Mouse (Mus musculus): ENCODE measurements at regions not wholly inside any gene's neighbourhood (a gene's known extent, or its start where the extent isn't known, plus 50 kb on each side); places are given as distances from the start of the nearest gene placed in this dataset.

DNA sequence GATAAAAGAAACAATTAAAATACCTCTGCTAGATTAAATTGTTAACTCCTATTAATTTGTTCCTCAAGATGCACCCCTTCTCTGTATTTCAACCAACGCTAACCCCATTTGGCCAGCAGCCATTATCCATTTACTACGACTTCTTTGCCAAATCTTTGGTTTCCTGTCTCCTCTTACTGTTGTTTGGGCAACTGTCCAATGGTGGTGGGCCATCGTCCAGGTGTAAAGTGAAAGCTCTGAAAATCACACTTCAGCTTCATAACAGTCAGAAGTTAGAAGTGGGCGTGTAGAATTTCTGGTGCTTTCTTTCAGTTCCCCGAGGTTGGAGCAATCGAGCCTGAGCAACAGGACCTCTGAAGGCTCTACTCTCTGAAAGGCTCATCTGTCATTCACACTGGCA, 66.8 kb upstream of the Zbtb20 start:
- peak; percentile 33 for DNase-seq

DNA sequence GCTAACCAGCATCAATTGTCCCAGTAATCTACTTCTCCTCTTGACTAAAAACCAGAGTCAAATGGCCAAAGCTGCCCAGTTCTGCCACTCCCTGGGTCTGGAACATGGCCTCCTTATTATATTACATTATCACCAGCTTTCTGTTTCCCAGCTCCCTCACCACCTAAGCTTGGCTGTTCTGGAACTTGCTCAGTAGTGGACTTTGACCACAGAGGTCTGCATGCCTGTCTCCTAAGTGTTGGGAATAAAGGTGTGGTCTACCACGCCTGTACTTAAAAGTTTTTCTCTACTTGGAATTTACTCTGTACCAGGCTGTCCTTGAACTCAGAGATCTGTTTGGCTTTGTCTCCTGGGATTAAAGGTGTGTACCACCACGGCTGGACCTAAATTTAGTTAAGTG, 68.1 kb upstream of the Zbtb20 start:
- no peak for DNase-seq

DNA sequence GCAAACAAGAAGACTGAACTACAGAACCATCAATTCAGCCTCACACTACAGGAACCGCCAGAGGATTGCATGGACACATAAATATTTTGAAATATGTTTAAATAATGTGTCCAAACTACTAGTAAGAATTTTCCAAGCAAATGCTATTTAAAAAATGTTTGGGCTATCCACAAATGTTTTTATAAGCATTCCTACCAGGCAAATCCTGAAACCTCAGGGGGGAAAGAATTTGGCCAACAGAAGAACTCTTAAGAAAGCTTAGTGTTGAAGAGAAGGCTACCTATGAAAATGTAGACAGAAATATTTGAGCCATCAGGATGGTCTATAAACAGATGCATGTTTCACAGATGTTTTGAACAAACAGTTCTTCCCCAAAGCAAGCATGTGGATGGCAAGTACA, 72.1 kb upstream of the Zbtb20 start:
- no peak for DNase-seq

DNA sequence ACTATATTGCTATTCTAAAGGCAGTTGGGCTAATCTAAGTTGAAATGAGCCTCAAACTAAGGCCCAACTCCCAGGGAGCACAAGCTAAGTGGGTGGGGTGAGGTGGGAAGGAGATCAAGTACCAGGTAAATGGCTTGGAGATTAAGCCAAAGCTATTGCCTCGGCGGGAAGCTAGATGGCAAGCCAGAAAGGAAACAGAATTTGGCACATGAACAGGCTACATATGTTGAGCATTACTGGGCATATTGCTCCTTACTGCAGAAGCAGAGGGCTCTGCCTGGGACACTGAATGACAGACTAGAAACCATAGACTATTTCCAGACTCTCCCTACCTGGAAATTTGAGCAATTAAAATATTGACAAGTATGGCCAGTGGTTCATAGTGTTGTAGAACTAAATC, 83.1 kb upstream of the Zbtb20 start:
- DNase-seq = no peak

DNA sequence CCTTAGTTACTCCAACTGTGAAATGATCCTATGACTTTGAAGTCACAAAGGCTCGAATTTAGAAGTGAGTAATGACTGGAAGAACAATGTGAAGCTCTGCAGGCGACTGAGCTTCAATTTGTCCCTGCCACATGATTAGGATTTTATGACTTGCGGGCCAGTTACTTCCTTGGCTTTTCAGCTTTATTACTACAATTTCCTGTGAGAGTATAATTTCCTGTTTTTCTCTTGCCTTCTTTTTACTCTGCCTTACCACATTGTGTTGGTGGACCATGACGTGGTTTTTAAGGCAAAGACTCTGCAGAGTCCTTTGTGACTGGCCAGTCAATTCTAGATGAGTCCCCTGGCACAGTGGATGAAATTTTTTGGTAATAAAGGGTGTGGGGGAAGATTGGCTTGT, 91.0 kb upstream of the Zbtb20 start:
- DNase-seq = peak; percentile 30

DNA sequence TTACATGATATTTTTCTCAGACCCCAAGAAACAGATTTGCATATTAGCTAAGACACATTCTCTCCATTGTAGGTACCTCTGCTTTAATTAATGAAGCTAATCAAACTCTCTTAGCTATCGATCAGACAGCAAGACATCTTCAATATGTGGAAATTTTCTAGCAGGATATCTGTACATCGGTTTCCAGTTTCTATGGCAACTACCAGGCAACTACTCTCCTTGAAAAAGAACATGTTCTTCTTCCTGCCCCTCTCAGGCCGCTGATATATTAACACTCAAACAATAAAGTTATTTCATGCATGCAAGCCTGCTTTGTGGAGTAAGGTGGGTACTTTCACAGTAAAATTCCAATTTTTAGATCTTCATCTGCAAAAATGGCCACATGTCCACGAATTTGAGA, 91.7 kb upstream of the Zbtb20 start:
- no peak for DNase-seq

DNA sequence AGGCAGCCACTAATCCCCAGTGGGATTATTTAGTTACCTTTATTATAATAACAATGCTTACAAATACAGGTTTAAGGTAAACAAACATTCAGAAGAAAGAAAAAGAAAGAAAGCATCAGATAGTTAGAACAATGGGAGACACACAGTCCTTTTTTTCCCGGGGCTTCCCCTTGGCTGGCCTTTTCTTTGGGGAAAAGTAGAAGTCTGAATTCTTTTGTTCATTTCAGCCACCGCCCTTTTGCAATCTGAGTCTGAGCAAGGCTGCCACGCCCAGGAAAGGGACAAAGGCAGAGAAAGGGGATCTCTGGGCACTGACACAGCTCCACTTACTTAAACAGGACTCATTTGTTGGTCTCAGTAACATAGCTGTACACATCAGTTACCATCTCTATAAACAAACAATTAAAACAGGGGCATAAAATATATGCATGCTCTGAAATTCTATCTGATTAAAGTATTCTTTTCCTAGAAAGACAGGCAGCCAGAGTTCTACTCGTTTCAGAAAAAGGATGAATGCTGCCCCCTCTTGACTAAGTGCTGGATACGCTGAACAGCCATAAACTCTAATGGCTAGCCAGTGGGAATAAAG, 93.5 kb upstream of the Zbtb20 start:
- DNase-seq = peak; percentile 80

DNA sequence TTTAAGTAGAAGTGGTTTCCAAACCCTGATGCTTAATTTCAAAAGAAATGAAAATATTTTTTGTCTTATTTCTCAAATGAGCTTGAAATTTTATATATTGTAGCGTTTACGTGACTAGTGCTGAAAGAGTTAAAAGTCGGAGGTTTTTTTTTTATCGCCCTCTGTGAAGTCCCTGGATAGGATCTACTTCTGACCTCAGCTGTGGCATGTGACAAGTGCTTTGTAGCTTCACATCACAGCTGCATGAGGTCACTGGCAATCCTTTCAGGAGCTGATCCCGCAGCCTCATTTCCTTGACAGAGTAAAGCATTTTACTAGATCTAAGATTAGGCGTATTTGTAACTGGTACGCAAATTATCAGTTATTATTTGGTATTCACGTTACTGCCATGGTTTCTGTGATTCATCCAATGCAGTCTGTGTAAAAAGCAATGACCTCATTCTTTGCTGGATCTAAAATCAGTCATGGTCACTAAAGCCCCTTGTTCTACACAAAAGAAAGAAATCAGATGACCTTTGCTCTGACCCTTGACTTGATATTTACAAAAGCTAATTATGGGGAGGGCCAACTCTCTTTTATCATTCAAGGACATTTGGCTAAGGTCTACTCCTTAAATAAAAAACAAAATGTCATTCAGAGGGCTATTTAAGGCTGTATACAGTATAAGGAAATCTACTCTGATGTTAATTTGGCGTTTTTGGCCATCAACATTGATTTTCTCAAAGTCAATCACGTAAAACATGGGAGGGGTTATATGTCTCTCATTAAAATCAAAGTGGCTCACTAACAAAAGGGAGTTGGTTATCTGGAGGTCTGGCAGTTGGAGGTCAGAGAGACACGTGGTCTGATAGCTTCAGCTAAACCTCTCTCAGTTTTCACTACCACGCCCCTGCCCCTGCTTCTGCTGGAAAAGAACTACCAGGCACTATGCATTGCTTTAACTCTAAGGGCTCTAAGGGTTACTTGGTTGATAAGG, 94.3 kb upstream of the Zbtb20 start:
- DNase-seq = peak; percentile 31

DNA sequence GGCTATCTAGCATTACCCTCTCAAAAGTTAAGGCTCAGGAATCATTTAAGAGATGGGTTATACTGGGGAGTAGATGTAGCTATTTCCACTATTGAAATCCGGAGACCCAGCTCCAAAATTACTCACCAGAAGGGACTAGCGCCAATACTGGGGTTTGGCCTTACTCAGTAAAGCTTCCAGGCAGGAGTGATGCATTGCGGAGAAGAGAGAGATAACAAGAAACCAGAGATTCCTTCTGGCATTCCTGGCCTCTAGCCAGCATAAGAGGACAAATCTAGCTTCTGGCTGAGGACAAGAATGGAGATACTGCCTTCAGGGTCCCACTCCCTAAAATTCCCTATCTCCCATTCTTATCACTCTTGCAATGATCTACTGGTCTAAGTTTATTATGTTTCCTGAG, 95.7 kb upstream of the Zbtb20 start:
- DNase-seq = no peak

DNA sequence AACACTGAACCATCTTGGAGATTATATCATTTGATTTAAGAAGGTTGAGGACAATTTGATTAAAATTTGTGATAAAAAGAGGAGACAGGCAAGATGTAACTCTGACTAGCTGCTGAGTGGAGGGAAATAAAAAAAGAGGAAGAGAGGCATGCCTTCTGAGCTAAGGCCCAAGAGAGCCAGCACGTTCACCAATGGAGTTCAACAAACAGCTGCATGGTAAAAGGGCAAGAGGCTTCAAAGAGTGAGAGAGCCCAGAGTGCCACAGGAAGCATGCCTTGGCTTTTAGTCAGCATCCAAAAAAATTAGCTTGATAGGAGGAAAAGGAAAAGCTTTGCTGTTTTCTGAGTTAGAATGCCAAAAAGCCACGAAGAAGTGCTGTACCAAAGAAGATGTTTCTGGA, 103.0 kb upstream of the Zbtb20 start:
- no peak for DNase-seq

DNA sequence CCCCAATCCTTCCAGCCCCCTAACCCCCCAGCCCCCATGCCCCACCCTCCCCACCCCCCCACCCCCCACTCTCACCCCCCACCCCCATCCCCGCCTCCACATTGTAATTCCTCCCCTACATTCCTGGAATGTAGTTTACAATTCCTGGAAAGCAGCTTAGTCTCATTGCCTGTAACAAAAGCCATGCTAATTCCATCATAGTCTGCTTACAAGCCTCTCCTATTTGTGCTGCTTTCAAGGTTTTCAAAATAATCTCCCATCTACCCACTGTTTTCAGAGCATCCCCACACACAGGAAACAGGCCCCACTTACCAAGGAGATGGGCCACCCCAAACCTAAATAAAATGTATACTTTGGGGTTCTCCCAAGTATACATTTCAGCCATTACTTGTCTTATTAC, 105.5 kb upstream of the Zbtb20 start:
- no peak for DNase-seq

DNA sequence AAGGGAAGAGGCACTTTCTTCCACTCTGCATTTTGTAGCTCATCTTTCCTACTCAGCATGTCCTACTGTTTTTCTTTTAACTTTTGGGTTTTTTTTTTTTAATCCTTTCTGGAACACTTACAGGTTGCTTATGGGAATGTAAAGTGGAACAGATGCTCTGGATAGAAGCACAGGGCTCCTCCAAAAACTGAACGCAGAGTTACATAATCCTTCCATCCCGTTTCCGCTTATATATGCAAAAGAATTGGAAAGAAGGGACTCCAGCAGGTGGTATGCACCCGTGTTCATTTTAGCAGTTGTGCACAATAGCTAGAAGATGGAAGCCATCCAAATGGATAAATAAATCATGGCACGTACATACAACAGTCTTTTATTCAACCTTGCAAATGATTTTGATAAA, 127.0 kb upstream of the Zbtb20 start:
- no peak for DNase-seq

DNA sequence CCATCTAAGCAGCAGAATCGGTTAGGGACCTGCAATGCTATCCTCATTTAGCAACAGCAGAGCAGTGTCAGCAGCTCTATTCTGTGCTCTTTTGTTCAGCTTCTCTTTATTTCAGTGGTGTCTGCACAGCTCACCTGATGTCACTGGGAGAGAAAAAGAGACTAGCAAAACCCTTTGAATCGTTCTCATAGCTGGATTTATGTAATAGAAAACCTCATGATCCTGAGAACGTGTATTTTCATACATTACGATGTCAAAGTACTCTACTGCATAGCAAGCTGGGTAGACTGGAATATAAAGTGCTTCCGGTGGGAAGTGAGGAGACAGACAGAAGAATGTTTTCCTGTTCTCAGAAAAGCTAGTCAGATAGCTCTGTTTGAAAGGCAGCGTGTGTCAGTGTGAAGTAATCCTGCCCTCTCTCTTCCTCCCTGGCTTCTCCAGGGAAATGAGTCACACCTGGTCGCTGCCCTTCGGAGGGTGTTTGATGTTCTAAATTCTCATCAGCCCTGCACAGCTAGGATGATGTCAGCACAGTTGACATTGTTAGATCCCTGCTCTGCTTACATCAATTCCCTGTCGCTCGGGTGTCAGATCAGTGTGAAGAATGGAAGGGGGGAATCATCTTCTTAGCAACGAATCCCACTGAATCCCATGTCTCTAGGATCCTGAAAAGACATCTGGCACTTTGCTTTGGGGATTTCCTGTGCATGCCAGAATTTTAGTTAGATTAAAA, 129.6 kb upstream of the Zbtb20 start:
- peak; percentile 3 for DNase-seq

DNA sequence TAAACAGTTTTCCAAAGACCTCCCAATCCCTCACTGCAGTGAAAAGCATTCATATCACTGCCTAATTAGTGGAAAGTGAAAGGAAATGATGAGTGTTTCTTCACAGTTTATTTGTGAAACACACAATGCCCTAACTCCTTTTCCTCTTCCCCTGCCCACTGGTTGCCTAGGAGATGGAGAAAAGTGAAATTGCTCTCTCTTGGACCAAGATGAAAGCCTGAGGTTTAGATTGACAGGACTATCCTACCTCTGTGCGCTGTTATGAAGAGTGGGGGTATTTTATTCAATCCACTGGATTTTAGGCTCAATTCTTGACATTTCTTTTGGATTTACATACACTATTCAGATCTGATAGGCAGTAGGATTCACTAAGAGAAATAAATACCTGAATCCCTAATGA, 132.1 kb upstream of the Zbtb20 start:
- no peak for DNase-seq

DNA sequence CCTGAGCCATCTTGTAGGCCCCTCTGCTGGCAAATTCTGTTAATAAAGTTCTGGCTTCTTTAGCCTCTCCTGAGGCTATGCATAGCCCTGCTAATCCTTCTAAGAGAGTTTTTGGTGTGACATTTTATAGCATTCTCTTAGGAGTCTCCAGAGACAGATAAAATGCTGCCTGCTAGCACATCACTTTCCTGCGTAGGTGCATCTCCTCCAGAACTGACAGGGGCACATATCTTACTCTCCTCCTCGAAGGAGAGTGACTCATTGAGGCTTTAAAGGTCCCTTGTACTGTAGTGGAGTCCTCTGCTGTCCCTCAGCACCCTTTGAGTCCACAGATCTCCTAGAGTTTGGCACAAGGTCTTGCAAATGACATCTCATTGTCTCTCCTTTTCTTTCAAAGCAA, 132.6 kb upstream of the Zbtb20 start:
- no peak for DNase-seq

DNA sequence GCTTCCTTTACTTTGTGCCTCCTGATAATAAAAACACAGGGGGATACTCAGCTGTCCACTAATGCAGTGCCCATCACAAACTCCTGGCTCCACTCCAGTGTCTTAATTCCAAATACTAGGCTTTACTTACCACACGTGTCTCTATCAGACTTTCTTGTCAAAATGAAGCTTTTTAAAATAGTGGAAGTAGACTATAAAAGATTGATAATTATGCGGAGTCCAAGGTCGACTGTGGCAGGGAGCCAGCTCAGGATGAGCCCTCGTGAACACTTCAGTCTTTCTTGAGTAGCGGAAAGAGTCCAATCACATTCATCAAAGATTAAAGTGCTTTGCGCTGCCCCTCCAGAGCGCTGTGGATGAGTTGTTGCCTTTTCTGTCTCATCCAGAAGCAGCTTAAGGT, 147.9 kb upstream of the Zbtb20 start:
- no peak for DNase-seq

DNA sequence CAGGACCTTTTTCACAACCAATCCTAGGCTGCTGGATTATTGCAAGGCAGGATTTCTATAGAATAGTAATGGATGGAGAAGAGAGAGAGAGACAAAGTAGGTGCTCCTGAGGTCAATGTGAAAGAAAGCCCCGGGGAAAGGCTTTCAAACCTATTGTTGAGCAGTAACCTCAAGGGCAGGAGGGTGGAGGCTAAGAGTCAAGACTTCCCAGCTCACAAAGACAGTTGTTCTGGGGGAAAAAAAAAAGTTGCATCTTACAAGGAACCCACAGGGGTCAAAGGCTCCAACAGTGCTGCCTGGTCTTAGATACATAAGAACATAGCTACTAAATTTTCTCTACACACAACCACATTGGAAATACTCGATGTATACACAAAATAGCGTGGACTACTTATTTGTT, 155.8 kb upstream of the Zbtb20 start:
- DNase-seq = no peak

DNA sequence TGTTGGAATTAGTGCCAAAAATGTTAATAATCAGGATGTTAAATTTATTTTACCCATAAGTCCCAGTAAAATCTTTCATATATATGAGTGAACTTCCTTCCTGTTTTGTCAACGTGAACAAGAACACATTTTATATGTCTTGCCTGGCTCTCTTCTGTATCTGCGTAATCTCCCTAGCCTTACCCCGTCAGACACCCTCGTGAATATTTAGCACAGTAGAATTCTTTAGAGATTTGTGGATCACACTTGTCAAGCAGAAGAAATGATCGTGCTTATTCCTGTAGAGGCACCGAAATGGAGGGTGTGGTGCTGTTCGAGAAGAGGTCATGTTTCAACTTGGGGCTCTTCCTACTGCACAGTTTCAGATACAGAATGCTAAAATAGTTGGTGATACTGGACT, 157.2 kb upstream of the Zbtb20 start:
- DNase-seq = no peak

DNA sequence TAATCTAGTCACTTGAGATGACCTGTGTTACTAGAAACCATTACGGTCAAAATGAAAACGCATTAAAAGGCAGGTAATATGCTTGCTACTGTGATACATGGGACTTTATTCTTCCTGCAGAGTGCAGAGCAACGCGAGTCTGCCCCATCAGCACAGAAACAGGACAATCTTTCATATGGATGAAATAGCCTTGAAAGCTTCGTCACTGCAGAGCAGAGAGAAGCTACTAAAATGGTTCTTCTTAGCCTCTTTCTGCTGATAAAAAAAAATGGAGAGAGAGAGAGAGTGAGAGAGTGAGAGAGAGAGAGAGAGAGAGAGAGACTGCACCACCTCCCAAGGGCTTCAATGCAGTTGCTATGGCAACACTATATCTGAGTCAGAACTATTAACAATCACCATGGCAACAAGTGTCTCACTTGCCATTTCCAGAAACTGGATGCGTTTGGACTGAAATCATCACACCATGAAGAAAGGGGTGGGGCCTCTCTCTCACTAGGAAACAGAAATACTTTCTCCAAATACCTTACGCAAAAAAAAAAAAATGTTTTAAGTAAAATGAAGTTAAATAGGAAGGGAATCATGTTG, 157.8 kb upstream of the Zbtb20 start:
- DNase-seq = no peak

DNA sequence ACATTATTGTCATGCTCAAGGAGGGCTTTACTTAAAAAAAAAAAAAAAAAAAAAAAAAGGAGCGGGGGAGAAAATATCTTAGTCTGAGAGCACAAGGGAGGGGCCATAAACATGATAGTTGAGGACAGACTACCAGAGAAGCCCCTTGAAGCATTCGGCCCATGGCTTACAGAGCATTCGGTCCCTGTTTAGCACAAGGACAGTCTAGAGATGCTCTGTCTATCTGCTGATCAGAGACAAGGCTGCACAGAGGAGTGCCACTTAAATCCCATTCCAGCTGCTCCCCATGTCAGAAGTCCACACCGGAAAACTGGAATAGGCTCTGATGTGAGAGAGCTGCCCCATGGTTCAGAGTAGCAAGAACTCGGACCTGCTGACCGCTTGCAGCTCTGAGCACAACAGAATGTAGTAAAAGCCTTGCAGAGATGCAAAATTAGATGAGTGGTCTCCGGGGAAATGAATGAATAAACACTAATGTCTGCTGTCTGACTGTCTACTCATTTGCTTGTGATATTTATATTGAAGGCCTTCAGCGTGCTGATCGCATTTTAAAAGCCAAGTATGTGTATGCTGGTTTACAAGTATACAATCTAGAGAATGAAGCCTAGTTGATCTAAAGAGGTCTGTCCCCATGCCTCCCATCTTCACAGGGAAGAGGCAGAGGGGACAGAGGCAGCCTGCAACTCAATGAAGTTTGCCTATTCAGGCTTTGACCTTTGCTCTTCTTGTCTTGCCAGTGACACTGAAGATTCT, 158.4 kb upstream of the Zbtb20 start:
- DNase-seq = no peak

DNA sequence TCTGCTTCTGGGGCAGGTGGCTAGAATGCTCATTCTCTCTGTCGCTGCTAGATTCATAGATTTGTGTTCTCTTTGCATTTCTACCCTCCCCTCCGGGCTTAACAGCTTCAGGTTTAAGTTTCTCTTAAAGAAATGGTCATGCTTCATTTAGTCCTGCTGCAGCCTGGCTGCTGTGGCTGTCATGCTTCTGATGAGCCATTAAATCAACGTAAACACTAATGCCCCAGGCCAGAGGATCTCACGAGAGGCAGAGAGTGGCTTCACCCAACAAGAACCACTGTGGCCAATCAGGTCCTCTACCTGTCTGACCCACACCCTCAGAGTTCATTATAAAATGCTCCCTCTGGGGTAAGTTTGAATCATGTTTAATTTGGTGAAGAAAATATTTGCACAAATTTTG, 173.0 kb upstream of the Zbtb20 start:
- DNase-seq = no peak

DNA sequence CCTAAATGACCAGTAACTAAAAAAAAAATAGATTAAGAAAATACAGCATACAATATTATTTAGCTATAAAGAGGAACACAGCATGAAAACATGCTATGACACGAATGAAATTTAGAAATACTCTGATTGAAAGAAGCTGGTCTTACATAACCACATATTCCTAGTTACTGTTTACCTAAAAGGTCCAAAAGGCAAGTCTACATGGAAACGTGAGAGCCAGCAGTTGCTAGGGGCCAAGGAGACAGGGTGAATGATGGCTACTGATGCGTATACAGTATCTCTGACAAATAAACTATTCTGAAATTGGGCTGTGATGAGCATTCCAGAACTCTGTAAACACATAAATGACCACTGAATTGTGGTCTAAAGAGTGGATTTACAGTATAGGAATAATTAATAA, 194.5 kb upstream of the Zbtb20 start:
- DNase-seq = no peak

DNA sequence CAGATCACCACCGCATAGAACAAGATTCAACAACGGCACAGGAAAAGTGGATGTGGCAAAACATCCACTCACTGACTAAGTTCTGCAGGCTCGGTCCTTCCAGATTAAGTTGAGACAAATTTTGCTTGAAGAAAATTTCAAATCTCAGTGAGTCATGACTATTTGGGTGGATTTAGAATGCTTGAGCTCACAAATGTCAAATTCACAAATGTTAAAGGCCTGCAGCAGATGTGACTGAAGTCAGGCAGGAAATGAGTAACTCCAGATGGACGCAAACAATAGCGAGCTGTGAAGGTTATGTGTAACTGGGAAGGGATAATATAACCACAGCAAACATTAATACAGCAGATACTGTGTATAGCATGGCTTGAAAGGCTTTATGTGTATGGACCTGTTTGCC, 198.5 kb upstream of the Zbtb20 start:
- no peak for DNase-seq
